Mouse (Mus musculus): ENCODE results near the gene Fpr1. TPM values are rescaled to one million over a fixed set of nuclear protein-coding genes. Genes with fewer than 3 reads are reported as not detected.

Fpr1 gene
- total RNA-seq, 2 experiments from 2014 or later = not detected

Small RNAs within 50 kb of the gene (microRNA-seq; reads per million reads assigned to microRNA genes)
- gene Gm25927 = not detected
- 8,029 reads per million, percentile 93 among the genes with 10 or more reads in this experiment for gene Mir125a
- 6,791 reads per million, percentile 92 among the genes with 10 or more reads in this experiment for gene Mir99b
- gene Mirlet7e = not detected

Other genes with a start within 250 kb of the Fpr1 start
- gene Vmn2r90, start 180.2 kb downstream of the Fpr1 start, total RNA-seq (2021) = not detected
- gene Spaca6, start 56.8 kb downstream of the Fpr1 start, total RNA-seq (2021) = 1 to 10 TPM; 4.8 to 6.0 TPM
- under 1 TPM; 0.09 to 0.52 TPM for gene Has1, start 28.7 kb downstream of the Fpr1 start, total RNA-seq (2021)
- not detected for gene Fpr2, start 3.9 kb upstream of the Fpr1 start, total RNA-seq (2021)
- gene Fpr3, start 3.9 kb upstream of the Fpr1 start, total RNA-seq (2021) = not detected
- gene Fpr-rs4, start 137.8 kb upstream of the Fpr1 start, total RNA-seq (2021) = not detected
- gene Vmn2r124, start 165.5 kb upstream of the Fpr1 start, total RNA-seq (2021) = not detected
- gene Vmn2r91, start 201.1 kb upstream of the Fpr1 start, total RNA-seq (2021) = not detected